Mouse (Mus musculus) splenic B cell, adult 2 months (primary cell): ENCODE results near the gene Prcp.

Experiments
- DNase-seq: peaks from one replicate; pipeline ENCODE4 v3.0.0-alpha.2; 2011; ENCODE audit warnings: low read depth, low spot score
- H3K27me3 ChIP-seq: 2 replicates; pipeline ENCODE4 v1.6.1; 2012; ENCODE audit warnings: mild to moderate bottlenecking, low read length, moderate library complexity, mixed read lengths; ENCODE audit not compliant: control insufficient read depth, poor library complexity, insufficient read depth, severe bottlenecking
- H3K36me3 ChIP-seq: 2 replicates; pipeline ENCODE4 v1.6.1; 2012; ENCODE audit warnings: mild to moderate bottlenecking, low read length, moderate library complexity, mixed read lengths; ENCODE audit not compliant: control insufficient read depth, poor library complexity, insufficient read depth, severe bottlenecking

Prcp gene

GRCm38 (mm10) chr7:92874116-92874675 is at the start of gene Prcp, which contains the start of gene Ddias:
Gene Prcp, plus strand, starts transcription at chr7:92874470.
Gene Ddias, minus strand, starts transcription at chr7:92874247.
- peak; percentile 96 for DNase-seq
- H3K36me3 ChIP-seq: no peaks in the 10 kb centered on the region
- H3K27me3 ChIP-seq: no peaks in the 10 kb centered on the region

DNA sequence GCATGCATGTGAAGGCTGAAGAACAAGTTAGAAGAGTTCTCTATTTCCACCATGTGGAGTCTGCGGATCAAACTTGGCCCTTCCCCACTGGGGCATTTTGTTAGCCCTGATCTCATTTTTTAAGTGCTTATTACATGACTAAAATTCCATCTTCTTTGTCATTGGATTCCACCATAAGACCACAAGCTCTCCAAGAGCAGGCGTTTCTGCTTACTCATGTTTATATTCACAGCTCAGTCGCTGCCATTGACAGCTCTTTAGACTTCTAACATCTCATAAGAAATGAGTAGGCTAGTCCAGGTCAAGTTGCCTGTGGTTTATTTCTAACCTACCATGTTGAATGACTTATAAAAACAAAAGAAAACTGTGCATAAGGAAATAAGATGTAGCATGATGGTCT is 48.0 kb upstream of the Prcp start:
- peaks cover 3% of the 10 kb centered on the region for H3K36me3 ChIP-seq
- no peaks in the 10 kb centered on the region for H3K27me3 ChIP-seq
- DNase-seq: no peak

- Histone ChIP-seq H3K27me3 (no peaks in the 10 kb centered on the region), H3K36me3 (peaks cover 3% of the 10 kb centered on the region)
- DNase-seq: peak; percentile 64
Measured at GRCm38 (mm10) chr7:92827981-92828380, 46.3 kb upstream of the Prcp start.

DNA sequence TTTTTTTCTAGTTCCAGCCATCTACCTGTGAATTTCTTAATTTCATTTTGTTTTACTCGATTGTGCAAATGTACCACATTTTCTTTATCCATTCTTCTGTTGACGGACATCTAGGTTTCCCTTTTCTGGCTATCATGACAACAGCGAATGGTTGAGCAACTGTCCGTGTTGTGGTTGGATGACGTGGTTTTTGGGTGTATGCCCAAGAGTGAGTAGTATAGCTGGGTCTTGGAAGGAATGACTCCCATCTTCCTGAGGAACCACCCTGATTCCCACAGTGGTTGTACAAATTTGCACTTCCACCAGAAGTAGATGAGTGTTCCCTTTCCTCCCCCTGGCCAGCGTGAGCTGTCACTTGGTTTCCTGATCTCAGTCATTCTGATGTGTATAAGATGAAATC is 41.9 kb upstream of the Prcp start:
- Histone ChIP-seq H3K36me3 (peaks cover 2% of the 10 kb centered on the region), H3K27me3 (no peaks in the 10 kb centered on the region)
- DNase-seq: no peak

DNA sequence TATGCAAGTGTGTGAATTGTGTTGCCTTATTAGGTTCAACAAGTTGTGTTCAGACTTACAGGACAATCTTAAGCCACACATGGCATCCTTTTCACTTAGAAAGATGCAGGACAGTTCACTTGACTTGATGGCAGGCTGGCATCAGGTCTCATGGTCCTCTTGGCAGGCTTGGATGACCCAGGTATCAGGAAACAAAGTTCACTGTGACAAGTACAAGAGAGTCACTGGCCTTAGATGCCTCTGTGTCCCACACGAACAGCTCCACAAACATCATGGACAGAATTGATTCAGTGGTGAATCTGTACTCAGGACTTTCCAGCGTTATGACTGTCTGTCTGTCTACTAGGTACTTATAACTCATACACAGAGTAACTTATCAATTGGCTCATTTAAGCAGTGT is 39.9 kb upstream of the Prcp start:
- DNase-seq: no peak
- peaks cover 2% of the 10 kb centered on the region for H3K36me3 ChIP-seq
- no peaks in the 10 kb centered on the region for H3K27me3 ChIP-seq

GRCm38 (mm10) chr7:92836447-92836846 is 37.8 kb upstream of the Prcp start:
- no peak for DNase-seq
- Histone ChIP-seq H3K27me3 (no peaks in the 10 kb centered on the region), H3K36me3 (peaks cover 2% of the 10 kb centered on the region)

GRCm38 (mm10) chr7:92837226-92837625 is 37.0 kb upstream of the Prcp start:
- DNase-seq: peak; percentile 36
- peaks cover 2% of the 10 kb centered on the region for H3K36me3 ChIP-seq
- H3K27me3 ChIP-seq: no peaks in the 10 kb centered on the region

DNA sequence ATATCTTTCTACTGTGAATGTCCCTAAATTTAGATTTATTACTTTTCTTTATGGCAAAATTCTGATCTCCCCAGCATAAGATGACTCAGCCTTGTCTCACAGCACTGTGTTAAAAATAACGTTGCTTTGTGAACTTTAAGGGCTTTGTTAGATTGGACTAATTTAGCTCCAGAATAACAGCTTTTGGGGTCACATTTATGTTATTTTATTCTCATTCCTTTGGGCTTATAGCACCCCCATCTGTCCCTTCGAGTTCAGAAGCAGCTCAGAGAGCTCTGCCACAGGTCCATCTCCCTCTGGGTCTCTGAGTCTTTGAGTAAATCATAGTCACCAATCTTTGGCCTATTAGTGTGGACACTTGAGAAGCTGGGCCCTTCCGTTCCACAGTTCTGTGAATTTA is 36.4 kb upstream of the Prcp start:
- peak; percentile 42 for DNase-seq
- Histone ChIP-seq H3K27me3 (no peaks in the 10 kb centered on the region), H3K36me3 (peaks cover 2% of the 10 kb centered on the region)

- DNase-seq: no peak
- Histone ChIP-seq H3K36me3 (peaks cover under 1% of the 10 kb centered on the region; the same call in 1 of the 2 replicates), H3K27me3 (no peaks in the 10 kb centered on the region)
Measured at GRCm38 (mm10) chr7:92842254-92842653, 32.0 kb upstream of the Prcp start.

DNA sequence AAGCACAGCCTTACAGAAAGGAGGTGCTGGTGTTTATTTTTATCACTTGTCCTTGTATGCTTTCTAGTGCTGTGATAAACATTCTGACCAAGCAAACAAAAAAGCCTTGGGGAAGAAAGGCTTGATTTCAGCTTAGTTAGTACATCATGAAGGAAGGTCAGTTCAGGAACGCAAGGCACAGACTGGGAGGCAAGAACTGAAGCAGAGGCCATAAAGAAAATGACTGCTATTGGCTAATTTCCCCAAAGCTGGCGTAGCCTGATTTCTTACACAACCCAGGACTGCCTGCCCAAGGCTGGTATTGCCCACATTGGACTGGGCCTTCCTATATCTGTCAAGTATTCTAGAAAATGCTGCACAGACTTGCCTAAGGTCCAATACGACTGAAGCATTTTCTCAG is 26.0 kb upstream of the Prcp start:
- Histone ChIP-seq H3K36me3 (no peaks in the 10 kb centered on the region), H3K27me3 (no peaks in the 10 kb centered on the region)
- no peak for DNase-seq

- peak; percentile 77 for DNase-seq
- Histone ChIP-seq H3K27me3 (no peaks in the 10 kb centered on the region), H3K36me3 (no peaks in the 10 kb centered on the region)
Measured at GRCm38 (mm10) chr7:92866526-92866925, 7.7 kb upstream of the Prcp start.

DNA sequence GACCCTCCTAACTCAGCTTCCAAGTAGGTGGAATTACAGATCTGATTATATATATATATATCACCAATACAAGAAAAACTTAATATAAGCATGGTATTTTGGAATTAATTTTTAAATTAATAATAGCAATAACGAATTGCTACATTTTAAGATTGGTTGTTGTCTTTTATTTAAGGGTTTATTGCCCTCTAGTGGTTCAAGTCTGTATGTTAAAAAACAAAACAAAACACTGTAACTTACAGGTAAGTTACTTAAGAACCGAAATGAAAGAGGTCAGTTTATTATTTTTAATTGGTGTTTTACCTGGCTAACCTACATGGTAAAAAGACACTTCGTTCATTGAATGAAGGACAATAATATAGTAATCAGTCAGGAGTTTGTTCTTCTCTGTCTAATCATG is 4.1 kb upstream of the Prcp start:
- no peaks in the 10 kb centered on the region for H3K27me3 ChIP-seq
- H3K36me3 ChIP-seq: no peaks in the 10 kb centered on the region
- DNase-seq: peak; percentile 57

GRCm38 (mm10) chr7:92871596-92871995 is 2.7 kb upstream of the Prcp start:
- Histone ChIP-seq H3K36me3 (no peaks in the 10 kb centered on the region), H3K27me3 (no peaks in the 10 kb centered on the region)
- no peak for DNase-seq

GRCm38 (mm10) chr7:92874761-92875408 is 615 bp downstream of the Prcp start:
- peak; percentile 96 for DNase-seq
- Histone ChIP-seq H3K36me3 (no peaks in the 10 kb centered on the region), H3K27me3 (no peaks in the 10 kb centered on the region)

DNA sequence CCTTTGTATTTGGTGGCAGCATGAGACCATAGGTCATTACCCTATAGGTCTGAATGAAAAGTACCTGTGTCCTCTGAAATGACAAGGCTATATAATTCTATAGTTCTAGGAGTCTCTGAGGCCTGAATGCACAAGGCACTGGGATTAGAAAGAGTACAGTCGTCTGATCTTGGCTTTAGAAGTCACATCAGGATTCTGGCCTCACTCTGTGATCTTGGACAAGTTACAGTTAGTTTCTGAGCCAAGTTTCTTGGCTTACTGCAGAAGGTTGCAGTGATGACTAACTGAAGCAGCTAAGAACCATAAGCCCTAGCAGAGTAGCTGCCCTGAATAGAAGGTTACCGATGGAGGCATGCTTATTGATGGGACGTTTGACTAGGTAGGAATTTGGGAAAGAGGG is 1.8 kb downstream of the Prcp start:
- peak; percentile 11 for DNase-seq
- Histone ChIP-seq H3K27me3 (no peaks in the 10 kb centered on the region), H3K36me3 (no peaks in the 10 kb centered on the region)

DNA sequence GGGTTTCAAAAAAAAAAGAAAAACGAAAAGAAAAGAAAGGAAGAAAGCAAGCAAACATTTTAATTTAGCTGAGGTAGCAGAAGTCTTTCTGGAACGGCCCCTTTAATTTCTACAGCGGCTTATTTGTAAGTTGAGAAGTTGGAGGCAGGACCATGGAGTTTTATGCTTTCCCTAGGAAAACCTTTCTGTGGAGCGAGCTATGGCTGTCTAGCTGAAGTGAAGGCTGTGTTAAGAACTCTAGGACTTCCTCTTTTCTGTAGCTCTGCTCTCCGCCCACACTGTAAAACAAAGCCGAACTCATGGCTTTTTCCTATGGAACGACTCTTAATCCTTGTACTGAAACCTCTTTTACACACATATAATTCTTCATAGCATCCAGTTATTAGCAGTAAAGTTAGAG is 2.3 kb downstream of the Prcp start:
- Histone ChIP-seq H3K27me3 (no peaks in the 10 kb centered on the region), H3K36me3 (no peaks in the 10 kb centered on the region)
- peak; percentile 60 for DNase-seq
